ENCODE assay signal across 9 mouse cellular contexts in genomic region chr11:11115648-11116590, GRCm38 (mm10). TPM values are rescaled to one million over a fixed set of nuclear protein-coding genes. Genes with fewer than 3 reads are reported as not detected.
DNase-seq lines count a peak whose midpoint lies in the region; ATAC-seq and TF ChIP-seq lines count a peak whose summit lies in the region.
"Had no signal": no experiment of that assay in that cellular context is flagged by ENCODE, and none has a peak within 500 bp of the region (broad histone marks: within the 10 kb centered on the region; RNA-seq: fewer than 3 reads in every experiment).

No protein-coding gene starts in this region.

- H3K27me3 ChIP-seq in lung, embryonic 14.5 days (ENCODE audit: insufficient read depth, low read length), result peaks cover 45% of the 10 kb centered on the region
- H3K27me3 ChIP-seq in liver, embryonic 11.5 days (replicated peaks; ENCODE audit: control insufficient read depth, insufficient read depth, low read length), result peaks cover 55% of the 10 kb centered on the region

- H3K4me1 ChIP-seq in lung, embryonic 14.5 days (ENCODE audit: insufficient read depth), result no peaks in the 10 kb centered on the region
- no peaks in the 10 kb centered on the region for H3K4me1 ChIP-seq in liver, embryonic 11.5 days (replicated peaks; ENCODE audit: control insufficient read depth, insufficient read depth, low read length)
- H3K4me1 ChIP-seq: liver, embryonic 15.5 days had no signal

- H3K27ac ChIP-seq in lung, embryonic 14.5 days (ENCODE audit: low read depth), result no peak overlapping the region
- no peak overlapping the region for H3K27ac ChIP-seq in liver, embryonic 11.5 days (ENCODE audit: low read depth, low read length)
- H3K27ac ChIP-seq: liver, embryonic 15.5 days had no signal

- H3K36me3 ChIP-seq in lung, embryonic 14.5 days (ENCODE audit: insufficient read depth), result no peaks in the 10 kb centered on the region
- H3K36me3 ChIP-seq in liver, embryonic 11.5 days (ENCODE audit: control insufficient read depth, insufficient read depth, low read length), result no peaks in the 10 kb centered on the region
- H3K36me3 ChIP-seq: liver, embryonic 15.5 days had no signal

- H3K4me2 ChIP-seq in lung, embryonic 14.5 days, result peak overlapping the region; percentile 86
- peak overlapping the region; percentile 67 for H3K4me2 ChIP-seq in liver, embryonic 11.5 days
- H3K4me2 ChIP-seq: liver, embryonic 15.5 days had no signal

- H3K9me3 ChIP-seq in lung, embryonic 14.5 days (ENCODE audit: low read depth, low read length), result no peaks in the 10 kb centered on the region
- H3K9me3 ChIP-seq in liver, embryonic 11.5 days (ENCODE audit: control insufficient read depth, low read length), result no peaks in the 10 kb centered on the region
- H3K9me3 ChIP-seq: liver, embryonic 15.5 days had no signal

- ATAC-seq in lung, embryonic 14.5 days (ENCODE audit: insufficient read depth), result peak; percentile 78
- peak; percentile 41 for ATAC-seq in granulocyte monocyte progenitor cell, adult 5-6 weeks (replicated peaks; ENCODE audit: poor library complexity, severe bottlenecking)
- ATAC-seq in liver, embryonic 11.5 days (replicated peaks; ENCODE audit: low FRiP score), result peak; percentile 20; the same call in 1 of the 2 replicates

- H3K9ac ChIP-seq in lung, embryonic 14.5 days, result peak overlapping the region; percentile 36
- no peak overlapping the region for H3K9ac ChIP-seq in liver, embryonic 11.5 days (ENCODE audit: low read depth, low read length)
- H3K9ac ChIP-seq: liver, embryonic 15.5 days had no signal

- peak; percentile 17 for DNase-seq in adrenal gland, postnatal 14 days
- DNase-seq in adrenal gland, postnatal 4 days (ENCODE audit: low spot score in 2 of 2), result no peak
- peak; percentile 53 for DNase-seq in lung, embryonic 14.5 days
- DNase-seq in lung, postnatal 36 days, result no peak
- DNase-seq in liver, embryonic 11.5 days (ENCODE audit: low spot score), result peak; percentile 39
- peak; percentile 23 to 49 for DNase-seq in right cerebral cortex, adult 2 months (ENCODE audit: low spot score in 2 of 2)
- no peak for DNase-seq in spleen, adult 12 weeks (ENCODE audit: low spot score)

- TF ChIP-seq CTCF in lung, embryonic 14.5 days (IDR thresholded peaks at IDR 0.05; ENCODE audit: low read depth), result no peak

- peak overlapping the region; percentile 47 for H3K4me3 ChIP-seq in lung, embryonic 14.5 days (ENCODE audit: low read depth, low read length)
- H3K4me3 ChIP-seq in liver, embryonic 11.5 days (ENCODE audit: low read depth, low read length), result peak overlapping the region; percentile 39
- H3K4me3 ChIP-seq: liver, embryonic 15.5 days had no signal

- under 1% methylated on average over 91 of the region's 93 CpGs for WGBS in lung, embryonic 14.5 days
- 3% methylated on average over 81 of the region's 93 CpGs for WGBS in liver, embryonic 11.5 days

RNA-seq across cellular contexts. Expression of gene Vwc2, which starts 1.9 kb away (rescaled TPM):
- total RNA-seq in adrenal gland, postnatal 14 days (2021), result not detected in 2 replicates
- total RNA-seq in adrenal gland, postnatal 4 days (2021), result under 1 TPM; 0.45 to 0.56 TPM
- 2.7 and 3.1 TPM in 2 replicates for polyA plus RNA-seq in lung, embryonic 14.5 days (2014; fragmentation: Nextera tagmentation; extraction: Ambion mirVana)
- total RNA-seq in granulocyte monocyte progenitor cell, adult 5-6 weeks (2014; fragmentation: Nextera tagmentation), result not detected in 2 replicates
- 0.04 TPM in 1 of 2 replicates, not detected in the other for total RNA-seq in granulocyte monocyte progenitor cell, adult 5-6 weeks (2017)
- 0.10 and 0.16 TPM in 2 replicates for polyA plus RNA-seq in liver, embryonic 11.5 days (2014; fragmentation: Nextera tagmentation; extraction: Ambion mirVana)

Comparison
In these comparisons a context has a peak if more than half of its experiments do, and no peak if none do; other contexts are left out.
1. DNase-seq: peak in adrenal gland, postnatal 14 days (single experiment), lung, embryonic 14.5 days (single experiment), liver, embryonic 11.5 days (single experiment) and right cerebral cortex, adult 2 months (2 of 2); none in adrenal gland, postnatal 4 days (0 of 2), lung, postnatal 36 days (single experiment) and spleen, adult 12 weeks (single experiment).
2. ATAC-seq: peak in every context shown above with its lines; median percentile 78 in lung, embryonic 14.5 days; 41 in granulocyte monocyte progenitor cell, adult 5-6 weeks; 20 in liver, embryonic 11.5 days.